9 mouse cellular contexts compared by ENCODE assay signal in the genomic region with DNA sequence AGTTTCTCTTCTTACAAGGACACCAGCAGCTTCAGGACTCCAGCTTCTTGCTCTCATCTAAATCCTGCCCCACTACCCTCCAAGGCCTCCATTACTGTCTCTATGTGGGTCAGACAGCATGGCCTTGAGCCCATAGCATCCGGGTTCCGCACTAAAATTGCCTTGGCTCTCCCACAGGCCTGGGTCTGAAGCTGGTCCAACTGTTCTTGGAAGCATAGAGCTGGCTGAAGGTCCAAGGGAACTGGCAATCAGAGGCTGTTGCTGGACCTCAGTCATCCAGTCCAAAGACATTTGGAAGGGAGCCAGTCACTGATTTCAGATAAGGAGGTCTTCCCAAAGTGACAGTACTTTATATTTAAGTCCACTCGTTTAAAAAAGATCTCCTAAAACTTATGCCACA.
DNase-seq lines count a peak whose midpoint lies in the region; ATAC-seq lines count a peak whose summit lies in the region.
"Had no signal": no experiment of that assay in that cellular context is flagged by ENCODE, and none has a peak within 500 bp of the region (broad histone marks: within the 10 kb centered on the region; RNA-seq: fewer than 3 reads in every experiment).

No protein-coding gene starts in this region.

- DNase-seq in left cerebral cortex, postnatal 25 days (ENCODE audit: low spot score in 2 of 2), result peak; percentile 24 to 35
- DNase-seq in left cerebral cortex, postnatal 36 days (ENCODE audit: low spot score in 2 of 2), result no peak
- peak; percentile 49 for DNase-seq in adrenal gland, postnatal 25 days
- DNase-seq in heart, adult 8-10 months (ENCODE audit: low spot score), result peak; percentile 65
- peak; percentile 76 for DNase-seq in lung, postnatal 10 days
- DNase-seq in B cell, adult 2 months, result no peak
- DNase-seq in midbrain, embryonic 14.5 days, result no peak
- DNase-seq: liver, embryonic 13.5 days had no signal

- H3K9ac ChIP-seq in midbrain, embryonic 14.5 days (replicated peaks; ENCODE audit: low read length), result no peak overlapping the region
- no peak overlapping the region for H3K9ac ChIP-seq in forebrain, embryonic 16.5 days (replicated peaks; ENCODE audit: low read depth, low read length)
- H3K9ac ChIP-seq: liver, embryonic 13.5 days had no signal

- 89% methylated on average over 3 of the region's 3 CpGs for WGBS in midbrain, embryonic 14.5 days
- 75% methylated on average over 3 of the region's 3 CpGs for WGBS in forebrain, embryonic 16.5 days

- no peak overlapping the region for H3K27ac ChIP-seq in midbrain, embryonic 14.5 days (replicated peaks; ENCODE audit: low read depth, low read length)
- no peak overlapping the region for H3K27ac ChIP-seq in forebrain, embryonic 16.5 days (ENCODE audit: low read length)
- H3K27ac ChIP-seq: liver, embryonic 13.5 days had no signal

- H3K4me3 ChIP-seq in midbrain, embryonic 14.5 days (replicated peaks; ENCODE audit: low read depth, low read length), result no peak overlapping the region
- H3K4me3 ChIP-seq in forebrain, embryonic 16.5 days (replicated peaks; ENCODE audit: low read length), result no peak overlapping the region
- H3K4me3 ChIP-seq: liver, embryonic 13.5 days had no signal

- H3K27me3 ChIP-seq in midbrain, embryonic 14.5 days (ENCODE audit: control insufficient read depth, insufficient read depth, low read length), result peaks cover 14% of the 10 kb centered on the region; the same call in 1 of the 2 replicates
- 0 out of 2 replicates have a peak, but pooled peaks cover 2% of the 10 kb centered on the region for H3K27me3 ChIP-seq in forebrain, embryonic 16.5 days (replicated peaks; ENCODE audit: control insufficient read depth, insufficient read depth, low read length)
- H3K27me3 ChIP-seq: liver, embryonic 13.5 days had no signal

- no peak for ATAC-seq in midbrain, embryonic 14.5 days (ENCODE audit: low FRiP score, low TSS enrichment)
- no peak for ATAC-seq in forebrain, embryonic 16.5 days

- 0 out of 2 replicates have a peak, but pooled peaks cover 2% of the 10 kb centered on the region for H3K4me1 ChIP-seq in midbrain, embryonic 14.5 days (ENCODE audit: control insufficient read depth, insufficient read depth, low read length)
- H3K4me1 ChIP-seq in forebrain, embryonic 16.5 days (replicated peaks; ENCODE audit: control insufficient read depth, insufficient read depth, low read length), result peaks cover 9% of the 10 kb centered on the region
- H3K4me1 ChIP-seq: liver, embryonic 13.5 days had no signal

- intact Hi-C loops in left cerebral cortex, postnatal 25 days (cut with DNase I), result no loop called here
- intact Hi-C loops in left cerebral cortex, postnatal 36 days (cut with DNase I), result no loop called here

- H3K9me3 ChIP-seq in midbrain, embryonic 14.5 days (ENCODE audit: control insufficient read depth, low read length), result no peaks in the 10 kb centered on the region
- no peaks in the 10 kb centered on the region for H3K9me3 ChIP-seq in forebrain, embryonic 16.5 days (ENCODE audit: control insufficient read depth, low read length)
- H3K9me3 ChIP-seq: liver, embryonic 13.5 days had no signal

- H3K36me3 ChIP-seq in midbrain, embryonic 14.5 days (ENCODE audit: control insufficient read depth, insufficient read depth, low read length), result no peaks in the 10 kb centered on the region
- H3K36me3 ChIP-seq in forebrain, embryonic 16.5 days (ENCODE audit: control insufficient read depth, insufficient read depth), result no peaks in the 10 kb centered on the region
- H3K36me3 ChIP-seq: liver, embryonic 13.5 days had no signal

- H3K4me2 ChIP-seq in midbrain, embryonic 14.5 days (ENCODE audit: low read length), result no peak overlapping the region
- no peak overlapping the region for H3K4me2 ChIP-seq in forebrain, embryonic 16.5 days (ENCODE audit: low read length)
- H3K4me2 ChIP-seq: liver, embryonic 13.5 days had no signal

Comparison
In these comparisons a context has a peak if more than half of its experiments do, and no peak if none do; other contexts are left out.
1. DNase-seq: peak in left cerebral cortex, postnatal 25 days (2 of 2), adrenal gland, postnatal 25 days (single experiment), heart, adult 8-10 months (single experiment) and lung, postnatal 10 days (single experiment); none in left cerebral cortex, postnatal 36 days (0 of 2), B cell, adult 2 months (0 of 2) and midbrain, embryonic 14.5 days (single experiment).